Mouse (Mus musculus): Measurements from ENCODE around the gene Map7d1. TPM values are rescaled to one million over a fixed set of nuclear protein-coding genes. Genes with fewer than 3 reads are reported as not detected.

Gene Map7d1
- 82.9 and 97.5 TPM in 2 replicates for polyA plus RNA-seq (2015; fragmentation: Nextera tagmentation; extraction: Ambion mirVana)

DNA sequence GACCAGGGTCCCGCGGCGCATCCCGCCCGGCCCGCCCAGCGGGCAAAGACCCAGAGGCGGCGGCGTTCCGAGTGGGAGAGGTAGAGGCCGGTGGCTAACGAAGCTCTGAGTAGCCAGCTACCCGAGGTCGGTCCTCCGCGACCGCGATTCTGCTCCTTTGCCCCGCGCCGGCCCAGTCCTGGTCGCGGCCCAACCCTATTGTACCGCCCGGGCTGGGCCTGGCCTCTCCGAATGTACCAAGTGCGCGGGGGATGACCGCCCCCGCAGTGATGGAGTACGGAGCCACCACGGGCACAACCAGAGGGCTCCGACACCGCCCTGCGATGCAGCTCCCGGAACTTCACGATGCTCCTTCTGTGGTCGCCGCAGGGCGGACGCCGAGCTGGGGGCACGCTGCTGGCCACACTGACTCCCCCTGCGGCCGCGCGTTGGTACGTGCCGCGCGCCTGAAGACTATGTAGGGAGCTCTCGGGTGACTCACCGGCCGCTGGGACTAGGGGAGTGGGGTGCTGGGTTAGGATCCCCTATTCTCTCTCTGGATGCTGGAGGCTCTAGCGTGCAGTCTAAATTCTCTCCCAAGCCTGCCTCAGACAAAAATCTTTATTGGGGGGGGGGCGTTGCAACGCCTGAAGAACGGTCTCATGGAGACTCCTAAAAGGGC is at the start of gene Map7d1:
TSS of gene Map7d1 (minus strand) at position 213 of the 661 bp plus-strand sequence.
- H3K4me3 ChIP-seq: peak within 1 kb of the TSS; percentile 86
- peak within 1 kb of the TSS; percentile 97 for H3K4me2 ChIP-seq
- H3K4me1 ChIP-seq (replicated peaks): peaks cover 70% of the 10 kb centered on the region
- no peaks in the 10 kb centered on the region for H3K27me3 ChIP-seq
- H3K9ac ChIP-seq: peak within 1 kb of the TSS; percentile 99
- no peaks in the 10 kb centered on the region for H3K36me3 ChIP-seq
- WGBS: 0% methylated on average over 58 of the region's 59 CpGs
- H3K27ac ChIP-seq (replicated peaks): peak within 1 kb of the TSS; percentile 97
- H3K9me3 ChIP-seq: no peaks in the 10 kb centered on the region
- ATAC-seq (ENCODE audit: low FRiP score, low read depth): peak; percentile 85

DNA sequence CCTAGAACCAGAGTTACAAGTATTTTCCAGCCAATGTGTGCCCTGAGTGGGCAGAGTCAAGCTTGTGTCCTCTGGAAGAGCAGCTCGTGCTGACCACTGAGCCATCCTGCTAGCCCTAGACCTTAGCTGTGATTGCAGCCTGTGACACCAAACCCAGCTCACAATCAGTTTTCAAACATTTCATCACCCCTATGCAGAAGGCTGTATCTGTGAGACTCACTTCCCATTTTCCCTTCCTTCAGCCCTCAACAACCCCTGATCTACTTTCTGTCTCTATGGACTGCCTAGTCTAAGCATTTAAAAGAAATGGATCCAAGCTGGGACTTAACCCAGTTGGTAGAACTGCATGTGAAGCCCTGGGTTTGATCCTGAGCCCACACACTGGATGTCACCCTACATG is 49.3 kb upstream of the Map7d1 start:
- peaks cover 24% of the 10 kb centered on the region for H3K4me1 ChIP-seq (replicated peaks)
- WGBS: 94% methylated on average over 1 of the region's 1 CpGs
- H3K9ac ChIP-seq: no peak overlapping the region
- H3K9me3 ChIP-seq: no peaks in the 10 kb centered on the region
- H3K36me3 ChIP-seq: no peaks in the 10 kb centered on the region
- H3K4me3 ChIP-seq: no peak overlapping the region
- ATAC-seq (ENCODE audit: low FRiP score, low read depth): no peak
- no peak overlapping the region for H3K4me2 ChIP-seq
- H3K27ac ChIP-seq (replicated peaks): no peak overlapping the region
- peaks cover 36% of the 10 kb centered on the region for H3K27me3 ChIP-seq

DNA sequence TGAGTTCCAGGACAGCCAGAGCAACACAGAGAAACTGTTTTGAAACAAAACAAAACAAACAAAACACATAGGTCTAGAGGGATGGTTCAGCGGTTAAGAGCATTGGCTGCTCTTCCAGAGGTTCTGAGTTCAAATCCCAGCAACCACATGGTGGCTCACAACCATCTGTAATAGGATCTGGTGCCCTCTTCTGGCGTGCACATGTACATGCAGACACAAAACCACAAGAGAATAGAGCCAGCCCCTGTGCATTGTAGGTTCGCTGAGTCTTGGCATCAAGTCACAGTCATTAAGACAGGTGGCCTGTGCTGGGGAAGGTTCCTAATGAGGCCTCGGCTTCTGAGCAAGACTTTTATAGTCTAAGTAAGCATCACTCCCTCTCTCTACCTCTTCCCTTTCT is 47.7 kb upstream of the Map7d1 start:
- H3K9me3 ChIP-seq: no peaks in the 10 kb centered on the region
- H3K27me3 ChIP-seq: peaks cover 51% of the 10 kb centered on the region
- no peak for ATAC-seq (ENCODE audit: low FRiP score, low read depth)
- no peak overlapping the region for H3K4me2 ChIP-seq
- H3K9ac ChIP-seq: no peak overlapping the region
- H3K36me3 ChIP-seq: no peaks in the 10 kb centered on the region
- H3K27ac ChIP-seq (replicated peaks): no peak overlapping the region
- peaks cover 17% of the 10 kb centered on the region for H3K4me1 ChIP-seq (replicated peaks)
- 57% methylated on average over 4 of the region's 4 CpGs for WGBS
- no peak overlapping the region for H3K4me3 ChIP-seq

DNA sequence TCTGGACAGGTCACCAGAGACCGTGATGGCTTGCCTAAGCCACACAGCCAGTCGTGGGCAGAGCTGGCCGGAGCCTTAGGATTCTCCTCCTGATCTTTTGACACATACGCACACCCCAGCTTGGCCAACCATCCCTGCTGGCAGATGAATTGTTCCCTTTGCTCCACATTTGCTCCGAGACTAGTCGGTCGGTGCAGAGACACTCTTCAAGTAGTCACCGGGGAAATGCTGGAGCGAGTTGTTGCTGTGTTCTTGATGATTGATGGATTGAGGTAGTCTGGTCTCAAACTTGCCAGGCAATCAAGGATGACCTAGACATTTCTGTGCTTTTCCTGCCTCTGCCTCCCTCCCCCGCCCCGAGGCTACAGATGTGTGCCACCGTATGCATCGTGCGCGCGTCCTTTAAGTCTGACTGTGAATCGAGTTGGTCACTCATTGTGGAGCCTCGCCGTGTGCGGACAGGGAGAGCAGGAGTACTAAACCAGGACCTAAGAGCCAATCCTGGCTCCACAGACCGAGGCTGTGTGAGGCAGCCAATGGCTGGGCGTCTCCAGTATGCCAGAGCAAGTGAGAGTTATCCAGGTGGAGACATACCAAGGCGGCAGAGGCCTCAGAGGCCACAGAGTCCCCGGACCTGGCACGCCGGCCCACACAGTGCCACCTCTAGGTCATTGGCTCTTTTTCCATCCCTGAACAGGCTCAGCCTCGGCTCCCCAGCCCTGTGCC is 45.6 kb upstream of the Map7d1 start:
- H3K27ac ChIP-seq (replicated peaks): no peak overlapping the region
- peak; percentile 46; the same call in 1 of the 2 replicates for ATAC-seq (ENCODE audit: low FRiP score, low read depth)
- H3K4me1 ChIP-seq (replicated peaks): peaks cover 24% of the 10 kb centered on the region
- no peaks in the 10 kb centered on the region for H3K36me3 ChIP-seq
- peak overlapping the region; percentile 51 for H3K4me2 ChIP-seq
- peaks cover 63% of the 10 kb centered on the region for H3K27me3 ChIP-seq
- 3% methylated on average over 27 of the region's 27 CpGs for WGBS
- H3K9me3 ChIP-seq: no peaks in the 10 kb centered on the region
- peak overlapping the region; percentile 24 for H3K4me3 ChIP-seq
- H3K9ac ChIP-seq: 0 out of 2 replicates have a peak overlapping the region, but pooled peaks have one; percentile 18

DNA sequence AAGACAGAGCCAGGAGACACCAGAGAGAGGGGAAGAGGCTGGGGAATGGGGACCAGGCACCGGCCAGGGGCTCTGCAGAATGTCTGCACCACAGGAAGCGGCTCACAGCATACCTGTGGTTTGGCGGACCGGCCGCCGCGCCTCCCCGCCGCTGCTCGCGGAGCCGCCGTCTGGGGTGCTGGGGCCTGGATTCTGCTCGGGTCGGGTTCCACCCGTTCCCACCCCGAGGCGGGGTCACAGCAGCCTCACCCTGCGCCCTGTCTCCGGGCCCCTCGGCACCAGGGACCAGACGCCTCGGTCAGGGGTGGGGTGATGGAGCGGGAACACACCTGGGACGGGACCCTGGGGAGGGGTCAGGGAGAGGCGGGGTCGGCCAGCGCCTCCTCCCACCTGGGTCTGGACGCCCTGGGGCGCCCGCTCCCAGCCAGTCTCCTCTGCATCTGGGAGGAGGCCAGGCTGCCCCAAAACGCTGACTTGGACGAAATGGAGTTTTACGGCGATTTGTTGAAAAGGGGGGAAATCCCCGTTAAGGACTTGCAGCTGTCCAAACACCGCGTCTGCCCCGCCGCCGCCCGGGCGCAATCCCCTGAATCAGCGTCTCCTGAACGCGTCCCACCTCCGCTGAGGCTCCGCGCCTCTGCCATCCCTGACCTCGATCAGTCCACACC is 44.9 kb upstream of the Map7d1 start:
- 2% methylated on average over 50 of the region's 50 CpGs for WGBS
- ATAC-seq (ENCODE audit: low FRiP score, low read depth): no peak
- H3K27me3 ChIP-seq: peaks cover 68% of the 10 kb centered on the region

DNA sequence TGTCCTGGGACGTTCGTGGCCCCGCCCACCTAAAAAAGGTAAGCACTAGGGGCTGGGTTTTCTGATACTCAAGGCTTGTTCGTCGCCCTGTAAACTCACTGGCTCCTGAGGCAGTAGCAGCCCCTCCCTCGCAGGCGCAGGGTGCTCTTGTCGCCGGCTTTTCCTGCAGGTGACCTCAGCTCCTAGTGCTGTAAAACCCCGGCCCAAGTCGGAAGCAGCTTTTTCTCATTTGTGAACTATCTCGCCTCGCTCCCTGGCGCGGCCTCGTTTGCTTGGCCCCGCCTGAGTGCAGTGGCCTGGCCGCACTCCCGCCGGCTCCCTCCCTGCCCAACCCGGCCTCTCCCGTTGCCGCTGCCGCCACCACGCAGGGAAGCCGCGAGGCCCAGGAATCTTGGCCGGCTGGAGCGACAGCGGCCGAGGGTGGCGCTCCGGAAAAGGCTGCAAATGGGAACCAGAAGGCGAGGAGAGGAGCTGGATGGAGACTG is 40.5 kb upstream of the Map7d1 start:
- Histone ChIP-seq H3K9ac (peak overlapping the region; percentile 44), H3K27ac (replicated peaks) (no peak overlapping the region), H3K4me1 (replicated peaks) (peaks cover 24% of the 10 kb centered on the region), H3K36me3 (no peaks in the 10 kb centered on the region), H3K27me3 (peaks cover 61% of the 10 kb centered on the region), H3K4me3 (peak overlapping the region; percentile 32), H3K4me2 (peak overlapping the region; percentile 66), H3K9me3 (no peaks in the 10 kb centered on the region)
- peak; percentile 47 for ATAC-seq (ENCODE audit: low FRiP score, low read depth)
- WGBS: under 1% methylated on average over 34 of the region's 34 CpGs

More for the DNA sequence above, 44.9 kb upstream of the Map7d1 start:
- Histone ChIP-seq H3K9me3 (no peaks in the 10 kb centered on the region), H3K9ac (0 out of 2 replicates have a peak overlapping the region, but pooled peaks have one; percentile 18), H3K4me1 (replicated peaks) (peaks cover 30% of the 10 kb centered on the region), H3K4me3 (peak overlapping the region; percentile 24), H3K27ac (replicated peaks) (no peak overlapping the region), H3K36me3 (no peaks in the 10 kb centered on the region), H3K4me2 (peak overlapping the region; percentile 51)

DNA sequence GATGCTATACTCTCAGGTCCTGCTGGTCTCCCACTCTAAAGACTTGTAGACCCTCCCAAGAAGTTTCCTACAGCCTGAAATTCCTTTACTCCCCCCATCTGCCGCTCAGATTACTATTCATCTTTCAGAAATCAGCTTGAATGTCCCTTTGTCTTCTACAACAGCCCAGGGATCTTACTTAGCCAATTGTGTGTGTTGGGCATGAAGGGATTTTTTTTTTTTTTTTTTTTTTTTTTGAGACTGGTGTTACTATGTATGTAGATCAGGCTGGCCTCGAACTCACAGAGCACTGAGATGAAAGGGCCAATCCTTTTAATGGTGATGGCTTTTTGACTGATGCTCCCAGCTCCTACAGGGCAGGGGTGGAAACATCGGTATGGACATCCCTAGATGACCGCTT is 39.8 kb upstream of the Map7d1 start:
- ATAC-seq (ENCODE audit: low FRiP score, low read depth): no peak
- Histone ChIP-seq H3K9ac (no peak overlapping the region), H3K27ac (replicated peaks) (no peak overlapping the region), H3K4me1 (replicated peaks) (peaks cover 17% of the 10 kb centered on the region), H3K27me3 (peaks cover 54% of the 10 kb centered on the region), H3K4me2 (0 out of 2 replicates have a peak overlapping the region, but pooled peaks have one; percentile 66), H3K9me3 (no peaks in the 10 kb centered on the region), H3K36me3 (no peaks in the 10 kb centered on the region), H3K4me3 (no peak overlapping the region)
- WGBS: 40% methylated on average over 4 of the region's 4 CpGs

DNA sequence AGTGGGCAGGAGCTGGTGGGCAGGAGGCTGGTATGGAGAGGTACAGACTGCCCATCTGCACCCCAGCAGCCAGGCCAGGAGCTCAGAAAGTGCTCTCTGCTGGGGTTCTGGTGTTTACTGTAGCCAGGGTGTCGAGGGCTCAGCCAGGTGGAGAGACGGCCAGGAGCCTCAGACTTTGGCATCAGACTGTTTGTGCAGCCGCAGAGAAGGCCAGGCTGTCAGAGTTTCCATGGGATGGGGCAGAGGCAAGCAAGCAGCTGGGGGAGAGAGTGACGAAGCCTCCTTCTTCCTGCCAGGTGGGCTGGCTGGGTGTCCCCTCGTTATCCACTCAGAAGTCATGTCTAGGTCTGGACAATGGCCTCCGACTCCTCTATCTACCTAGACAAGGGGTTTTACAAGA is 39.0 kb upstream of the Map7d1 start:
- H3K9me3 ChIP-seq: no peaks in the 10 kb centered on the region
- ATAC-seq (ENCODE audit: low FRiP score, low read depth): no peak
- no peak overlapping the region for H3K4me3 ChIP-seq
- no peaks in the 10 kb centered on the region for H3K36me3 ChIP-seq
- no peak overlapping the region for H3K9ac ChIP-seq
- WGBS: 77% methylated on average over 6 of the region's 6 CpGs
- H3K4me2 ChIP-seq: no peak overlapping the region
- H3K27me3 ChIP-seq: peaks cover 46% of the 10 kb centered on the region
- H3K27ac ChIP-seq (replicated peaks): no peak overlapping the region
- peaks cover 13% of the 10 kb centered on the region for H3K4me1 ChIP-seq (replicated peaks)

DNA sequence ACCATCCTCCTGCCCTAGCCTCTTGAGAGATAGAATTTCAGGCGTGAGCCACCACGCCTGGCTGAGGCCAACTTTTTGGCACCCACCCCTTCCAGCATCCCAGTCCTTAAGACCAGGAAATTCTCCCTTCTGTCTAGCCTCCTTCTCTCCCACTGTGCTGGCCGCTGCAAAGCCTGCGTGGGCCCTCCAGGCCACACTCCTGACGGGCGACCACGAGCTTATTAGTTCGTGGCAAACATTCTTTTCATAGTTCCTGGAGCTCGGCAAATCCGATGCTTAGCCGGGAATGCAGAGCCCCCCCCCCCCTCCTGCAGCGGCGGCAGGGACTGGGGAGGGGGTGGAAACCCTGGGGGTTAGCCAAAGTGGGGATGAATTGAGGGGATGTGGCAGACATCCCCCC is 35.1 kb upstream of the Map7d1 start:
- Histone ChIP-seq H3K4me3 (no peak overlapping the region), H3K4me1 (replicated peaks) (peaks cover 19% of the 10 kb centered on the region), H3K4me2 (no peak overlapping the region), H3K36me3 (no peaks in the 10 kb centered on the region), H3K9me3 (no peaks in the 10 kb centered on the region), H3K27me3 (peaks cover 49% of the 10 kb centered on the region), H3K27ac (replicated peaks) (no peak overlapping the region), H3K9ac (no peak overlapping the region)
- no peak for ATAC-seq (ENCODE audit: low FRiP score, low read depth)
- WGBS: 36% methylated on average over 13 of the region's 13 CpGs

DNA sequence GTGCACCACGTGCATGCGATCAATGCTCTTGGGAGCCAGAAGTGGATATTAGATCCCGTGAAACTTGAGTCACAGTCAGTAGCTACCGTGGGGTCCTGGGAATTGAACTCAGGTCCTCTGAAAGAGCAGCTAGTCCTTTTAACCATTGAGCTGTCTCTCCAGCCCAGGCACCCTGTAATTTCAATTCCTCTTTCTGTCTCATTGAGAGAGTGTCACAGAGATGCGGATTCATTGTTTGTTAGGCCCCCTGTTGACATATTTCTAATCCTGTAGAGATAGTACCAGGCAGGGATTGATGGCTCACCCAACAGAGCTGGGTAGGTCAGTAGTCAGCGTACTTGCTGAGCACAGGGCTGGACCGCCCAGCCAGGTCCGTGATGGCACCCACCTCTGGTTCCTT is 34.2 kb upstream of the Map7d1 start:
- Histone ChIP-seq H3K9me3 (no peaks in the 10 kb centered on the region), H3K27ac (replicated peaks) (no peak overlapping the region), H3K4me2 (no peak overlapping the region), H3K9ac (no peak overlapping the region), H3K27me3 (peaks cover 47% of the 10 kb centered on the region), H3K4me1 (replicated peaks) (peaks cover 18% of the 10 kb centered on the region), H3K36me3 (no peaks in the 10 kb centered on the region), H3K4me3 (no peak overlapping the region)
- ATAC-seq (ENCODE audit: low FRiP score, low read depth): no peak
- 79% methylated on average over 8 of the region's 8 CpGs for WGBS

DNA sequence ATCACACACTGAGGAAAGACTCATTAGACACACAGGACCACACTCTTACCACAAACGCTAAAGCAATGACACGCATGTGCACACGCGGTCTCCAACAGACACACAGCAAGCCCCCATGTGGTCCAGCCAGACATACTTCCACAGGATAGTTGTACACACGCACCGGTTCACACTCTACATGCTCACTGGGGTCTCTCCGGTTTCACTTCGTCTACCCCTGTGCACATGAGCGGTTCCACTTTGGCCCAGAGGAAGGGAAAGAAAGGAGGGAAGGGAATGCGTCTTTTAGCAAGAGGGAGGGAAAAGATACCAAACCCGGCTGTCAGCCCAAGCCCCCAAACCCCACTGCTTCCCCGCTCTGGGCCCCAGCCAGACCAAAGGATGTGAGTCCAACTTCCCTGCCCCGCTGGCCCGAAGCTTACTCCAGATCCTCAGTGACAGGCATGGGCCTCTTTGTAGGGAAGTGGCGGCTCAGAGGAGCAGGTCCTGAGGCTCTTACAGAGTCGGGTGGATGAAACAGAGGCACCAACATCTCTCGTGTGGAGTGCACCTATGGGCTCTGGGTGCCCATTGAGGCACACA is 32.0 kb upstream of the Map7d1 start:
- peaks cover 51% of the 10 kb centered on the region for H3K27me3 ChIP-seq
- no peak for ATAC-seq (ENCODE audit: low FRiP score, low read depth)
- H3K4me2 ChIP-seq: peak overlapping the region; percentile 19; the same call in 1 of the 2 replicates

More for the DNA sequence above, 32.0 kb upstream of the Map7d1 start:
- no peaks in the 10 kb centered on the region for H3K36me3 ChIP-seq
- H3K4me3 ChIP-seq: no peak overlapping the region
- H3K9me3 ChIP-seq: no peaks in the 10 kb centered on the region
- H3K4me1 ChIP-seq (replicated peaks): peaks cover 18% of the 10 kb centered on the region
- no peak overlapping the region for H3K27ac ChIP-seq (replicated peaks)
- no peak overlapping the region for H3K9ac ChIP-seq
- 40% methylated on average over 17 of the region's 17 CpGs for WGBS
